Mouse (Mus musculus): Measurements from ENCODE around the gene Tmem81.

- TF ChIP-seq MAX (IDR thresholded peaks at IDR 0.05; ENCODE audit: low read depth) (no peak), E2F4 (IDR thresholded peaks at IDR 0.05; ENCODE audit: insufficient read depth) (no peak), CEBPB (IDR thresholded peaks at IDR 0.05; ENCODE audit: insufficient read depth, poor library complexity, severe bottlenecking) (no peak), POLR2AphosphoS2 (IDR thresholded peaks at IDR 0.05; ENCODE audit: insufficient read length, low read depth) (no peak), MYOD1 (IDR thresholded peaks at IDR 0.05; ENCODE audit: control insufficient read depth in 1 of 3, insufficient read length in 2 of 3, low read depth in 2 of 3) (no peak)
Observed at GRCm38 (mm10) chr1:132506656-132507055, 626 bp downstream of the Tmem81 start.
